Mouse (Mus musculus) forebrain, embryonic 13.5 days (tissue): ENCODE data around the gene Gm48552. TPM values are rescaled to one million over a fixed set of nuclear protein-coding genes. Genes with fewer than 3 reads are reported as not detected.
A peak's percentile ranks its signal among the peaks of the same experiment; 100 is the strongest.

Experiments used
- ATAC-seq: fragments of 200-750 bp; cut with Nextera tagmentation; 2 replicates; pipeline ENCODE4 v1.8.0; 2017
- H3K27ac ChIP-seq: fragments of 300-500 bp; sonication (generic); 2 replicates; pipeline ENCODE4 v1.5.1; 2015; ENCODE audit warnings: inconsistent platforms, mild to moderate bottlenecking, moderate library complexity
- H3K27me3 ChIP-seq: fragments of 300-500 bp; sonication (generic); 2 replicates; pipeline ENCODE4 v1.6.1; 2015; ENCODE audit warnings: mild to moderate bottlenecking, inconsistent platforms
- H3K36me3 ChIP-seq: fragments of 300-500 bp; sonication (generic); 2 replicates; pipeline ENCODE4 v1.6.1; 2015; ENCODE audit warnings: mild to moderate bottlenecking, inconsistent platforms; ENCODE audit not compliant: poor library complexity, severe bottlenecking
- H3K4me1 ChIP-seq: fragments of 300-500 bp; sonication (generic); 2 replicates; pipeline ENCODE4 v1.6.1; 2015; ENCODE audit warnings: inconsistent platforms
- H3K4me2 ChIP-seq: fragments of 300-500 bp; sonication (generic); 2 replicates; pipeline ENCODE4 v1.6.1; 2015; ENCODE audit warnings: inconsistent platforms, mild to moderate bottlenecking, moderate library complexity
- H3K4me3 ChIP-seq: fragments of 300-500 bp; sonication (generic); 2 replicates; pipeline ENCODE4 v1.5.1; 2015; ENCODE audit warnings: mild to moderate bottlenecking, inconsistent platforms
- H3K9ac ChIP-seq: fragments of 300-500 bp; sonication (generic); 2 replicates; pipeline ENCODE4 v1.6.1; 2015; ENCODE audit warnings: mild to moderate bottlenecking, inconsistent platforms
- H3K9me3 ChIP-seq: fragments of 300-500 bp; sonication (generic); replicated peaks from 2 replicates; pipeline ENCODE4 v1.6.1; 2016; ENCODE audit warnings: inconsistent platforms
- WGBS: fragments of 180-500 bp; shearing (Covaris S2); methylation state at CpG from one replicate; pipeline ENCODE4 v1.1.7; 2015; 5-methylcytosine and 5-hydroxymethylcytosine counted together
- polyA plus RNA-seq: library from polyadenylated mRNA; unstranded; fragments of >200 nt; fragmentation: Nextera tagmentation; extraction: Ambion mirVana; gene quantifications from 2 replicates; pipeline ENCODE4 v1.2.1, GENCODE M21; 2015

Gm48552 gene
- polyA plus RNA-seq, 1 experiment from 2014 or later, result 2.3 TPM

- H3K9me3 ChIP-seq, result no peaks in the 10 kb centered on the region
- H3K4me2 ChIP-seq, result peak overlapping the region; percentile 62
- peaks cover 37% of the 10 kb centered on the region for H3K4me1 ChIP-seq
- WGBS, result 8% methylated on average over 28 of the region's 28 CpGs
- peaks cover 40% of the 10 kb centered on the region for H3K36me3 ChIP-seq
- H3K4me3 ChIP-seq, result peak overlapping the region; percentile 32
- H3K9ac ChIP-seq, result peak overlapping the region; percentile 57
- peak; percentile 7; the same call in 1 of the 2 replicates for ATAC-seq
- H3K27ac ChIP-seq, result no peak overlapping the region
- peaks cover 34% of the 10 kb centered on the region for H3K27me3 ChIP-seq
These were observed 24.1 kb upstream of the Gm48552 start for GRCm38 (mm10) chr10:81364666-81365065.

- WGBS, result 31% methylated on average over 4 of the region's 4 CpGs
- 0 out of 2 replicates have a peak overlapping the region, but pooled peaks have one; percentile 57 for H3K9ac ChIP-seq
- no peaks in the 10 kb centered on the region for H3K9me3 ChIP-seq
- H3K27ac ChIP-seq, result no peak overlapping the region
- peaks cover 34% of the 10 kb centered on the region for H3K27me3 ChIP-seq
- H3K4me2 ChIP-seq, result no peak overlapping the region
- 0 out of 2 replicates have a peak, but pooled peaks have one; percentile 5 for ATAC-seq
- H3K36me3 ChIP-seq, result peaks cover 43% of the 10 kb centered on the region
- peak overlapping the region; percentile 32; the same call in 1 of the 2 replicates for H3K4me3 ChIP-seq
- H3K4me1 ChIP-seq, result peaks cover 37% of the 10 kb centered on the region
These were observed 23.7 kb upstream of the Gm48552 start for GRCm38 (mm10) chr10:81365073-81365472.

GRCm38 (mm10) chr10:81365672-81366476 is 22.9 kb upstream of the Gm48552 start, which contains the start of gene 4930404N11Rik:
Gene 4930404N11Rik (minus strand): TSS chr10:81365816.
- Histone ChIP-seq H3K36me3 (peaks cover 48% of the 10 kb centered on the region), H3K4me3 (peak within 1 kb of the TSS; percentile 32), H3K9me3 (no peaks in the 10 kb centered on the region)

GRCm38 (mm10) chr10:81366477-81367206 is 22.2 kb upstream of the Gm48552 start:
- Histone ChIP-seq H3K9me3 (no peaks in the 10 kb centered on the region), H3K4me2 (no peak overlapping the region), H3K4me1 (peaks cover 37% of the 10 kb centered on the region), H3K27me3 (peaks cover 34% of the 10 kb centered on the region), H3K27ac (no peak overlapping the region), H3K4me3 (no peak overlapping the region), H3K36me3 (peaks cover 56% of the 10 kb centered on the region), H3K9ac (no peak overlapping the region; the same call in 1 of the 2 replicates)
- 84% methylated on average over 6 of the region's 6 CpGs for WGBS
- ATAC-seq, result no peak

More at GRCm38 (mm10) chr10:81365672-81366476, 22.9 kb upstream of the Gm48552 start, which contains the start of gene 4930404N11Rik:
- WGBS, result 18% methylated on average over 12 of the region's 12 CpGs
- peak within 1 kb of the TSS; percentile 62 for H3K4me2 ChIP-seq
- H3K9ac ChIP-seq, result peak within 1 kb of the TSS; percentile 57
- ATAC-seq, result 0 out of 2 replicates have a peak, but pooled peaks have one; percentile 11
- no peak within 1 kb of the TSS for H3K27ac ChIP-seq
- peaks cover 34% of the 10 kb centered on the region for H3K27me3 ChIP-seq
- H3K4me1 ChIP-seq, result peaks cover 37% of the 10 kb centered on the region

GRCm38 (mm10) chr10:81367207-81367495 is 21.7 kb upstream of the Gm48552 start:
- Histone ChIP-seq H3K9ac (no peak overlapping the region), H3K4me3 (no peak overlapping the region), H3K4me1 (peaks cover 37% of the 10 kb centered on the region), H3K36me3 (peaks cover 58% of the 10 kb centered on the region), H3K27me3 (peaks cover 34% of the 10 kb centered on the region), H3K4me2 (no peak overlapping the region), H3K9me3 (no peaks in the 10 kb centered on the region), H3K27ac (no peak overlapping the region)
- ATAC-seq, result no peak
- 77% methylated on average over 6 of the region's 6 CpGs for WGBS

- no peak overlapping the region for H3K4me2 ChIP-seq
- H3K36me3 ChIP-seq, result peaks cover 54% of the 10 kb centered on the region
These were observed 13.5 kb upstream of the Gm48552 start for GRCm38 (mm10) chr10:81375322-81375721.

GRCm38 (mm10) chr10:81376561-81377361 is 12.0 kb upstream of the Gm48552 start:
- H3K4me2 ChIP-seq, result peak overlapping the region; percentile 92
- peaks cover 32% of the 10 kb centered on the region for H3K4me1 ChIP-seq
- 45% methylated on average over 6 of the region's 6 CpGs for WGBS
- H3K9me3 ChIP-seq, result no peaks in the 10 kb centered on the region
- no peaks in the 10 kb centered on the region for H3K27me3 ChIP-seq
- H3K27ac ChIP-seq, result peak overlapping the region; percentile 73; the same call in 1 of the 2 replicates
- H3K9ac ChIP-seq, result peak overlapping the region; percentile 94
- H3K36me3 ChIP-seq, result peaks cover 39% of the 10 kb centered on the region
- H3K4me3 ChIP-seq, result peak overlapping the region; percentile 83
- ATAC-seq, result no peak

More at GRCm38 (mm10) chr10:81375322-81375721, 13.5 kb upstream of the Gm48552 start:
- Histone ChIP-seq H3K9me3 (no peaks in the 10 kb centered on the region), H3K27ac (no peak overlapping the region), H3K4me3 (no peak overlapping the region), H3K27me3 (no peaks in the 10 kb centered on the region), H3K4me1 (peaks cover 32% of the 10 kb centered on the region), H3K9ac (no peak overlapping the region)
- WGBS, result 91% methylated on average over 10 of the region's 10 CpGs
- ATAC-seq, result no peak

GRCm38 (mm10) chr10:81377362-81377664 is 11.5 kb upstream of the Gm48552 start:
- Histone ChIP-seq H3K9me3 (no peaks in the 10 kb centered on the region), H3K36me3 (peaks cover 38% of the 10 kb centered on the region), H3K9ac (peak overlapping the region; percentile 94), H3K4me1 (peaks cover 32% of the 10 kb centered on the region), H3K4me3 (peak overlapping the region; percentile 83), H3K4me2 (peak overlapping the region; percentile 92), H3K27ac (peak overlapping the region; percentile 73; the same call in 1 of the 2 replicates), H3K27me3 (no peaks in the 10 kb centered on the region)
- ATAC-seq, result no peak
- 55% methylated on average over 2 of the region's 2 CpGs for WGBS

- Histone ChIP-seq H3K9me3 (no peaks in the 10 kb centered on the region), H3K36me3 (peaks cover 31% of the 10 kb centered on the region), H3K4me2 (peak within 1 kb of the TSS; percentile 92), H3K4me3 (peak within 1 kb of the TSS; percentile 83), H3K27me3 (no peaks in the 10 kb centered on the region), H3K9ac (peak within 1 kb of the TSS; percentile 94), H3K27ac (peak within 1 kb of the TSS; percentile 73), H3K4me1 (peaks cover 32% of the 10 kb centered on the region)
- under 1% methylated on average over 36 of the region's 59 CpGs for WGBS
- peak; percentile 70 for ATAC-seq
These were observed 10.8 kb upstream of the Gm48552 start, which contains the start of gene Fzr1 for GRCm38 (mm10) chr10:81377793-81378552. Gene Fzr1 (minus strand): TSS chr10:81378516.

- no peaks in the 10 kb centered on the region for H3K27me3 ChIP-seq
- no peaks in the 10 kb centered on the region for H3K9me3 ChIP-seq
- peak overlapping the region; percentile 92 for H3K4me2 ChIP-seq
- under 1% methylated on average over 46 of the region's 46 CpGs for WGBS
- peak overlapping the region; percentile 69 for H3K27ac ChIP-seq
- ATAC-seq, result peak; percentile 97
- H3K4me1 ChIP-seq, result peaks cover 32% of the 10 kb centered on the region
- H3K36me3 ChIP-seq, result peaks cover 24% of the 10 kb centered on the region
- H3K4me3 ChIP-seq, result peak overlapping the region; percentile 83
- H3K9ac ChIP-seq, result peak overlapping the region; percentile 66
These were observed 10.1 kb upstream of the Gm48552 start for GRCm38 (mm10) chr10:81378553-81379182.
